Mouse (Mus musculus): ENCODE data around the gene Slc7a7. TPM values are rescaled to one million over a fixed set of nuclear protein-coding genes. Genes with fewer than 3 reads are reported as not detected.

Gene Slc7a7
- polyA plus RNA-seq, 1 experiment, result 7.0 TPM

DNA sequence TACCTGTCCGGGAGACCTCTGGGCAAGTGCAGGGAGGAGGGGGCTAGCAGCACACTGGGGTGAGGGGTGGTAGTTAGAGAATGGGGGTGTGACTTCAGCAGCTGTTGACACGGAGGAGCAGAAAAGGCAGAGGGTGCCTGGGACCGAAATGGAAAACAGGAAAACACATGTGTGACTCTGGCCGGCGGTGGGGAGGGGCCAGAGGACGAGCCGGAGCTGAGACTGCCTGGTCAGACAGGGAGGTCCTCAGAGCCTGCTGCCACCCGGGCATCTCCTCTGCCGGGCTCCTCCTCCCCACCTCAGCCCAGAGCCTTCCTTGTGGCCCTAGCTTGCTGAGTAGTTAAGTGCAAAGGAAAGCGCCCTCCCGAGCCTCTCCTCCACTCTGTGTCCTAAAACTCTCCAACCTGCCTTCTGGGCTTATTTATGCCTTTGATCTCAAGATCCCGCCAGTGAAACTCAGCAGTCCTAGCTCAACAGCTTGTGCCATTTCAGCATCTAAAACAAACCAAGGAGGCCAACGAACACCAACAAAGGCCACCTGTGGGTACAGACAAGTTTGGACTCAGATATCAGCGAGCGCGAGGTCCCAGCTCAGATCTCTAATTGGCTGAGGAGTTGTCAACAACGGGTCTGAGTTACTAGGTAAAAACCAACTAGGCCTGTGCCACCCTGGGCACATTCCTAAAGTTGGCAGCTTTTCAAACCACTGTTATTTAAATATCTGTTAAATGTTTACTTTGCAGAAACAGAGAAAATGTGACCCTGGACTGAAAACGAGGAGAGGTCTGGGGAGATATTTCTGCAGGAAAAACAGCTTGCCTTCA lies 3.5 kb downstream of the Slc7a7 start:
- H3K4me1 ChIP-seq (ENCODE audit: control insufficient read depth, insufficient read depth, low read length), result peaks cover 2% of the 10 kb centered on the region; the same call in 1 of the 2 replicates
- no peak overlapping the region for H3K27ac ChIP-seq (ENCODE audit: insufficient read depth, low read length)
- TF ChIP-seq CTCF (IDR thresholded peaks at IDR 0.05; ENCODE audit: borderline replicate concordance, insufficient read depth, low read length) (no peak), POLR2A (IDR thresholded peaks at IDR 0.05; ENCODE audit: low read depth, low read length) (no peak)
- H3K4me3 ChIP-seq (ENCODE audit: insufficient read depth, low read length), result no peak overlapping the region

DNA sequence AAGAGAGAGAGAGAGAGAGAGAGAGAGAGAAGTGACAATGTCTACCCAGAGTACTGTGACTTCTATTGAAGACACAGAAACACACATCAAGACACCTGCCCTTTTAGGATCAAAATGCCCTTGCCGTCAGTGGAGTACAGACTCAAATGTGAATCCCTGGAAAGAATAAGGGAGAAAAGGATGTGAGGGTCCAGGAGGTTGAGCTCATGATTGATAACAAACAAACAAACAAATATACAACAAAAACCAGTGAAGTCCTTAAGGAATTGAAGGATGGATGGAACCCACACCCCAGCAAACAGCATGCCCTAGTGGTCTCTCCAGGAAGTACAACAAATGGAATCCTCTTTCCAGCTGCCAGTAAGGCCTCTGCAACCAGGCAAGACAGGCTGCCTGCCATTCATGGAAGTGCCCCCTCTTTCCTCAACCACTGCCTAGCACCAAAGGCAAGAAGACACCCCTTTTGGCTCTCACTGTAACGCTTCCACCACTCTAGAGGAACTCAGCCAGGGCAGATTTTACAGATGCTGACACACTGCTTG lies 4.9 kb downstream of the Slc7a7 start:
- no peak overlapping the region for H3K27ac ChIP-seq (ENCODE audit: insufficient read depth, low read length)
- TF ChIP-seq CTCF (IDR thresholded peaks at IDR 0.05; ENCODE audit: borderline replicate concordance, insufficient read depth, low read length), result peak; percentile 32; the same call in 1 of the 2 replicates
- no peak for TF ChIP-seq POLR2A (IDR thresholded peaks at IDR 0.05; ENCODE audit: low read depth, low read length)
- no peak overlapping the region for H3K4me3 ChIP-seq (ENCODE audit: insufficient read depth, low read length)
- H3K4me1 ChIP-seq (ENCODE audit: control insufficient read depth, insufficient read depth, low read length), result peaks cover 2% of the 10 kb centered on the region; the same call in 1 of the 2 replicates

DNA sequence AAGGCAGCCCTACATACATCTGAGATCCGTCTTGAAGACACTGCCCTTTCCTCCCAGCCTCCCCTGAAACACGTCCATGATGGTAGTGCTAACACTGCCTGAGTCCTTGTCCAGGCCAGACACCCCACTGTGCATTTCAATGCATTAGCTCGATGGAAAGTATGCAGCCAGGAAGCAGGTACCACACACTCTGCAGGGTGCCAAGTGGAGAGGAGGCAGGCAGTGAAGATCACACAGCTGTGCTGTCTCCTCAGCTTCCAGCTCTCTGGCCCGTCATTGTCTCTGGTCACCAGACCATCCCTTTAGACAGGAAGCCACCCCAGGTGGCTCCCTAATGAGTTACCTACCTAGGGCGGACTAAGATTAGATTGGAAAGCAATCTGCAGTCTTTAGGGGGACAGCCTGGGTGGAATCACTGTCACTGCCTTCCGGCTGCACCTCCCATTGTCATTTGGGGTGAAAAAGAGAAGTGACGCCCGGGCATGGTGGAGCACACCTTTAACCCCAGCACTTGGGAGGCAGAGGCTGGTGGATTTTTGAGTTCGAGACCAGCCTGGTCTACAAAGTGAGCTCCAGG lies 5.5 kb downstream of the Slc7a7 start:
- H3K27ac ChIP-seq (ENCODE audit: insufficient read depth, low read length), result no peak overlapping the region
- H3K4me3 ChIP-seq (ENCODE audit: insufficient read depth, low read length), result no peak overlapping the region
- TF ChIP-seq CTCF (IDR thresholded peaks at IDR 0.05; ENCODE audit: borderline replicate concordance, insufficient read depth, low read length), result no peak
- no peak for TF ChIP-seq POLR2A (IDR thresholded peaks at IDR 0.05; ENCODE audit: low read depth, low read length)
- peaks cover 2% of the 10 kb centered on the region; the same call in 1 of the 2 replicates for H3K4me1 ChIP-seq (ENCODE audit: control insufficient read depth, insufficient read depth, low read length)

DNA sequence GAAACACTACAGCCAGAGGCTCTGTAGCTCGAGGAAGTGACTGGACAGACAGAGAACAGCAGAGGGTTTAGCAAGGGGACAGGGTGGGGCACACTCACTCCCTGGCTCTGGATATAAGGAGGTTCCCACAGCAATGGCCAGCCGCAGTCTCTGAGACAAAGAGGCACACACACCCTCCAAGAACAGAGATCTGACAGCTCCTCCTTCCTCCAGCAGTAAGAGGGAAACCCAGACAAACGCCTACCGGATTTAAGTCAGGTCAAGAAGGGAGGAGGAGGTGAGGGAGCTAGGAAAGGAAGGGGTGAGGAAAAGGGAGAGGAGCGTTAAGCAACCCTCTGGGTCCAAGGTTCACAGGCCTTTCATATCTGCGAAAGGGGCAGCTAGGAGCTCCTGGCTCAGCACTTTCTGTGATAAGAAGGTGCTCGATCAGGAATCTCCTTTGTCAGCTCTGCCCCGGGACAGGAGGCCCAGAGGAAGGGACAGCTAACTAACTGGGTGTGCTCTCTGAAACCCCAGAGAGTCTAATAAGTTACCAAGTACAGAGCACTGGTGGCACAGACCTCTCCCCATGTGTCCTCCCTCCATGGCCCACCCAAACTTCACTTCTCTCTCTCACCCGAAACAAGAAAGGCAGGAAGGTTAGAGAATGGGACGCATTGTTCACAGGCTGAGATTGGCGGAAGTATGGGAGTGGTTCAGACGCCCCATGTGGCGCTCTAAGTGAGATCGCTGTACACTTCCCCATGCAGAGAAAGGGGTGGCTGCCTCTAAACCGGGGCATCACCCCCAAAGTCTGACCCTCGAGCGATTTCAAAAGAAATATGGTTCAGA lies 7.4 kb downstream of the Slc7a7 start:
- TF ChIP-seq POLR2A (IDR thresholded peaks at IDR 0.05; ENCODE audit: low read depth, low read length) (no peak), CTCF (IDR thresholded peaks at IDR 0.05; ENCODE audit: borderline replicate concordance, insufficient read depth, low read length) (no peak)
- Histone ChIP-seq H3K4me1 (ENCODE audit: control insufficient read depth, insufficient read depth, low read length) (peaks cover 2% of the 10 kb centered on the region; the same call in 1 of the 2 replicates), H3K4me3 (ENCODE audit: insufficient read depth, low read length) (no peak overlapping the region), H3K27ac (ENCODE audit: insufficient read depth, low read length) (no peak overlapping the region)

DNA sequence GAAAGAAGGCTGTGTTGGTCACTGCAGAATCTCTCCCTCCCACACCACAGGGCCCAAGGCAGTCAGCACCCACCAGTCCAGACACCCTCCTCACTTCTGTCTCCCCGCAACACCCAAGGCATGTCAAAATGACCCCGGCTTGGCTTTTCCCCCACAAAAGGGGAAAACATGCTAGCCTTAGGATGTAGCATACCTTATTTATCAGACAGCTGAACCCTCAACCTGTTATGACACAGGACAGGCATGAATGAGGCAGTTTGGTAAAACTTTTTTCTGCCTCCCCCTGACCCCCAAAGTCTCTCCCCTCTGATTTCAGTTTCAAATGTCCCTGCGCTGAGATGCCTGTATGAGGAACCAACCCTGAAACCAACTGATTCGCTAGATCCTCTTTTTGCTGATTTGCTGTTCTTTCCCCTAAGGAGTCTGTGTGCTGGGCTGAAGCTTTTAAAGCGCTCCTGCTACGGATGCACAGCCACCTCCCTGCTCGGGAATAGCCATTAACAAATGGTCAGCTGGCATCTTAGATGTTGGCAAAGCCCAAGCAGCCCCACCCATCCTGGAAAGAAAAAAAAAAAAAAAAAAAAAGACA lies 8.4 kb downstream of the Slc7a7 start:
- no peak overlapping the region for H3K4me3 ChIP-seq (ENCODE audit: insufficient read depth, low read length)
- H3K4me1 ChIP-seq (ENCODE audit: control insufficient read depth, insufficient read depth, low read length), result peaks cover 2% of the 10 kb centered on the region; the same call in 1 of the 2 replicates
- TF ChIP-seq CTCF (IDR thresholded peaks at IDR 0.05; ENCODE audit: borderline replicate concordance, insufficient read depth, low read length) (no peak), POLR2A (IDR thresholded peaks at IDR 0.05; ENCODE audit: low read depth, low read length) (no peak)
- H3K27ac ChIP-seq (ENCODE audit: insufficient read depth, low read length), result no peak overlapping the region

DNA sequence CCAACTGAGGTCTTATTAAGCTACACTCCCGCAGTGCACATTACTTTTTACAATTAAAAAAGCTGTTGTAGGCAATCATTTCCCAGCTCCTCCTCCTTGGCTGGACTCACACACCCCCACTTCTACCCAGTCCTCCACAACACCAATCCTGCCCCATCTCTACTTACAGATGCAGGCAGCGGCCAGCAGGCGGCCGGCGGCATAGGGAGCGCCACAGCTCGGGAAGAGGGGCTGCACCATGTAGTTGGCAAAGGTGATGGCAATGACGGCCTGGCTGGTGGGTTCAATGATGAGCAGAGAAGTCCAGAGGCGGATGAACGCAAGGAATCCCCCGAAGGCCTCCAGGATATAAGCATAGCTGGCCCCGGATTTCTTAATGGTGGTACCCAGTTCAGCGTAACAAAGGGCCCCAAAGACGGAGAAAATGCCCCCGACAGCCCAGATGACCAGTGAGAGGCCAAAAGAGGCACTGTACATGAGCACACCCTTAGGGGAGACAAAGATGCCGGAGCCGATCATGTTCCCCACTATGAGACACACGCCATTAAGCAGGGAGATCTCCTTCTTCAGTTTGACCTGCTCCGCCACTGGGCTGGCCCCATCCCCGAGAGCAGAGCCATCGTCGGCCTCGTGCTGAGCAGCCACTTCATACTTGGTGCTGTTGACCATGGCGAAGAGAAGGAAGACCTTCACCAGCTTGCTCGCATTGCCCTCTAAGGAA lies 9.1 kb downstream of the Slc7a7 start:
- Histone ChIP-seq H3K4me3 (ENCODE audit: insufficient read depth, low read length) (no peak overlapping the region), H3K4me1 (ENCODE audit: control insufficient read depth, insufficient read depth, low read length) (peaks cover 2% of the 10 kb centered on the region; the same call in 1 of the 2 replicates), H3K27ac (ENCODE audit: insufficient read depth, low read length) (no peak overlapping the region)
- TF ChIP-seq POLR2A (IDR thresholded peaks at IDR 0.05; ENCODE audit: low read depth, low read length) (no peak), CTCF (IDR thresholded peaks at IDR 0.05; ENCODE audit: borderline replicate concordance, insufficient read depth, low read length) (no peak)

DNA sequence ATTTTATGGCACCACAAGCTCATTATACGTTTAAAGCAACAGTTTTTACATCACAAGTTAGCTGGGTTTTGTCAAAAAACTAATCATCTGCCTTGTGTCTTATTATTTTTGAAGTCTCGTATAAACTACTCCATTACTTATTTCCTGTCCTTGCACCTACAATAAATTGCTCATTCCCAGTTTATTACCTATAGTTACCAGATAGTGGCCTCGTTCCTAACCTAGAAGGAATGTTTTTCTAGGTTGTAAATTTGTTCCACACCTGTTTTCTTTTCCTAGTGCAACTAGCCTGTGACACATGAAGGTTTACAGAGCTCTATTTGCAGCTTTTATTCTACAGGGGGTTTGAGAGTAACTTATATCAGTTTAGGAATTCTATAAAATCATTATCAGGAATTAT lies 15.9 kb downstream of the Slc7a7 start:
- Histone ChIP-seq H3K4me3 (ENCODE audit: insufficient read depth, low read length) (no peak overlapping the region), H3K4me1 (ENCODE audit: control insufficient read depth, insufficient read depth, low read length) (peaks cover 3% of the 10 kb centered on the region), H3K27ac (ENCODE audit: insufficient read depth, low read length) (no peak overlapping the region)
- TF ChIP-seq CTCF (IDR thresholded peaks at IDR 0.05; ENCODE audit: borderline replicate concordance, insufficient read depth, low read length) (no peak), POLR2A (IDR thresholded peaks at IDR 0.05; ENCODE audit: low read depth, low read length) (no peak)

DNA sequence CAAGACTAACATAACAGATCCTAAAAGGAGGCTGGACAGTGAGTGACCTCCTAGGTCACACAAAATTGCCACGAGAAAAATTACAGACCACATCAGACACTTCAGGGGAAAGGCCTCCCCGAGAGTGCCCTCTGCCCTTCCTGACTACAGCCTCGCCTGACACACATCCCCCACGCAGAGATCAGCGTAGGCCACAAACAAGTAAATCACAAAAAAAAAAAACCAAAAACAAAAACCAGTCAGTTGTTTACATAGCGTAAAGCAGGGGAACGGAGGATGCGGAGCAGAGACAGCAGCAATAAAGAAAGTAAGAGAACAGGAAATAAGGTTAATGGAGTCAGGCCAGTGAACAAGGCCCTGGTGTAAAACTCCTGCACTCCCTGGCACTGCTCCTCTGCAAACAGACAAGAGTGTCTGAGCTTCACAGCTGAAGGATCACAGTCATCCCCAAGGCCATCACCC lies 18.6 kb downstream of the Slc7a7 start:
- peaks cover 4% of the 10 kb centered on the region for H3K4me1 ChIP-seq (ENCODE audit: control insufficient read depth, insufficient read depth, low read length)
- TF ChIP-seq POLR2A (IDR thresholded peaks at IDR 0.05; ENCODE audit: low read depth, low read length) (no peak), CTCF (IDR thresholded peaks at IDR 0.05; ENCODE audit: borderline replicate concordance, insufficient read depth, low read length) (no peak)
- H3K4me3 ChIP-seq (ENCODE audit: insufficient read depth, low read length), result no peak overlapping the region
- H3K27ac ChIP-seq (ENCODE audit: insufficient read depth, low read length), result peak overlapping the region; percentile 41; the same call in 1 of the 2 replicates
